Mouse (Mus musculus) ES-E14 (cell line): ENCODE measurements around the gene Mgea5. TPM values are rescaled to one million over a fixed set of nuclear protein-coding genes. Genes with fewer than 3 reads are reported as not detected.

Experiments
- DNase-seq: peaks from one replicate; pipeline ENCODE4 v3.0.0-alpha.2; 2013; ENCODE audit warnings: low read depth, low spot score
- H3K27ac ChIP-seq: 2 replicates; pipeline ENCODE4 v1.5.1; 2012; ENCODE audit warnings: low read depth, mild to moderate bottlenecking, low read length, moderate library complexity, mixed read lengths; ENCODE audit not compliant: poor library complexity, insufficient read depth, severe bottlenecking
- H3K36me3 ChIP-seq: 2 replicates; pipeline ENCODE4 v1.6.1; 2012; ENCODE audit warnings: mild to moderate bottlenecking, low read length, moderate library complexity, mixed read lengths; ENCODE audit not compliant: control insufficient read depth, poor library complexity, insufficient read depth, severe bottlenecking
- H3K4me1 ChIP-seq, 2 experiments: fragments of 150-350 bp in 1 of 2; sonication (generic) in 1 of 2; 2 replicates each; pipeline ENCODE4 v1.6.1; 2012; ENCODE audit warnings: low read length in 2 of 2, mild to moderate bottlenecking in 1 of 2, mixed read lengths in 1 of 2; ENCODE audit not compliant: control insufficient read depth in 2 of 2, insufficient read depth in 2 of 2, poor library complexity in 1 of 2
- H3K4me3 ChIP-seq, 2 experiments: fragments of 150-350 bp in 1 of 2; sonication (generic) in 1 of 2; 2 replicates each; pipeline ENCODE4 v1.5.1; 2012; ENCODE audit warnings: low read length in 2 of 2, low read depth in 1 of 2, mild to moderate bottlenecking in 1 of 2, mixed read lengths in 1 of 2; ENCODE audit not compliant: insufficient read depth in 1 of 2, poor library complexity in 1 of 2, severe bottlenecking in 1 of 2
- H3K9ac ChIP-seq: 2 replicates; pipeline ENCODE4 v1.6.1; 2012; ENCODE audit warnings: low read depth, mild to moderate bottlenecking, low read length, mixed read lengths; ENCODE audit not compliant: poor library complexity, insufficient read depth, severe bottlenecking
- H3K9me3 ChIP-seq: fragments of 150-350 bp; sonication (generic); 2 replicates; pipeline ENCODE4 v1.6.1; 2012; ENCODE audit warnings: low read depth, mild to moderate bottlenecking, low read length; ENCODE audit not compliant: control insufficient read depth, insufficient read depth
- CHD2 ChIP-seq: IDR thresholded peaks from 2 replicates; pipeline ENCODE4 v1.6.1; 2014; ENCODE audit warnings: mild to moderate bottlenecking, low read depth, low read length, inconsistent platforms
- HCFC1 ChIP-seq: IDR thresholded peaks from 2 replicates; pipeline ENCODE4 v1.6.1; 2012; ENCODE audit warnings: low read length, inconsistent platforms, borderline replicate concordance; ENCODE audit not compliant: insufficient read depth
- MAFK ChIP-seq: IDR thresholded peaks from 2 replicates; pipeline ENCODE4 v1.6.1; 2014; ENCODE audit warnings: mild to moderate bottlenecking, low read depth, low read length, inconsistent platforms; ENCODE audit not compliant: insufficient read depth
- ZC3H11A ChIP-seq: IDR thresholded peaks from 2 replicates; pipeline ENCODE4 v1.6.1; 2012; ENCODE audit warnings: low read depth, mild to moderate bottlenecking, inconsistent platforms, low read length, borderline replicate concordance
- ZNF384 ChIP-seq: IDR thresholded peaks from 2 replicates; pipeline ENCODE4 v1.6.1; 2012; ENCODE audit warnings: low read depth, low read length, inconsistent platforms
- in situ Hi-C, 2 experiments: fragments of 600-800 bp; cut with MboI; formaldehyde crosslinking; loops; one replicate each; pipeline ENCODE4 v1.15.1; 2025; ENCODE audit warnings: low sequenced_read_pairs in 2 of 2, inconsistent platforms in 1 of 2; ENCODE audit not compliant: unreplicated experiment in 2 of 2
- total RNA-seq: library from RNA; depleted of rRNA; stranded (reverse); fragments of 300-350 nt; gene quantifications from 2 replicates; pipeline ENCODE4 v1.2.3, GENCODE M21; 2012

Gene Mgea5
- total RNA-seq, 1 experiment = 94.7 TPM

DNA sequence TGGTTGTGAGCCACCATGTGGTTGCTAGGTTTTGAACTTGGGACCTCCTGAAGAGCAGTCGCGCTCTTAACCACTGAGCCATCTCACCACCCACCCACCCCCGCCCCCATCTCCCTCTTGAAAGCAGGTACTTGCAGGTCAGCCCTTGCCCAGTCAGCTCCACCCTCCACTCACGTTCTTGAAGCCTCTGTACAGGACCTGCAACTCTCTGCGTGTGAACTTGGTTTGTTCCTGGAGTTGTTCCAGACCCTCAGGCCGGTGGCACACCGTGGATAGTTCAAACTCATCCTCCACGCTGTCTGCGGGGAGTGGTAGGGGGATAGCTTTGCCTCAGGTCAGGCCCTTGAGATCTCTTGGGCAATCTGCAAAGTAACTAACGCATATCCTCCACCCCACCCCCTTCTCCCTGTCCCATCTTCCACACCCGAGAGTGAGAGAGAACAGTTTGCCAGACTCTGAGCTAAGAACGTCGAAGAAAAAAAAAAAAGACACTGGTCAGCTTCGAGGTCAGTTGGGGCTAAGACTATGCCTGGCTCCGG, 11.8 kb upstream of the Mgea5 start:
- Histone ChIP-seq H3K27ac (no peak overlapping the region), H3K9me3 (no peaks in the 10 kb centered on the region), H3K4me3 (peak overlapping the region; percentile 22 to 61; a peak in 3 of 4 replicates), H3K9ac (0 out of 2 replicates have a peak overlapping the region, but pooled peaks have one; percentile 44), H3K36me3 (no peaks in the 10 kb centered on the region), H3K4me1 (peaks cover 3 to 19% of the 10 kb centered on the region in 2 experiments; a peak in 2 of 4 replicates)
- DNase-seq = no peak
- in situ Hi-C loops = no loop called here
- TF ChIP-seq ZNF384 (0 out of 2 replicates have a peak, but pooled peaks have one; percentile 6), MAFK (no peak)

DNA sequence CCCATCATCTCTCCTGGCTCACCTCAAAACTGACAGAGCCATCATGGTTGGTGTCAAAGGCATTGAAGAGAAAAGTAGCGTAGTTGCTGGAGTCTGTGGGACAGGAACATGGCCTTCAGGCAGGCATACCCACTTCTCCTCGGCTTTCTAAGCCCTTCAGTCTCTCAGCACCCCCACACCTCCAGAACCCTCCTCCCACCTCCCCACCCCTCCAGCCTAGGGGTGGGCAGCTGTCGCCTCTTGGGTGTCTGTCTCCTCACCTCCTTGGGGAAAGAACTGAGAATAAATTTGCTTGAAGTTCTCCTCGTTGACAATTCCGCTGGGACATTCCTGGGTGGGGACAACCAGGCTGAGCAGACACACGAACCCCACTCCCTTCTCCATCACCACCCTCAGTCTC, 11.1 kb upstream of the Mgea5 start:
- Histone ChIP-seq H3K36me3 (no peaks in the 10 kb centered on the region), H3K27ac (no peak overlapping the region), H3K4me1 (peaks cover 5 to 20% of the 10 kb centered on the region in 2 experiments; a peak in 3 of 4 replicates), H3K4me3 (no peak overlapping the region), H3K9ac (no peak overlapping the region), H3K9me3 (no peaks in the 10 kb centered on the region)
- DNase-seq = no peak
- TF ChIP-seq ZNF384 (no peak), MAFK (no peak), CHD2 (no peak), HCFC1 (no peak), ZC3H11A (no peak)
- in situ Hi-C loops = no loop called here

DNA sequence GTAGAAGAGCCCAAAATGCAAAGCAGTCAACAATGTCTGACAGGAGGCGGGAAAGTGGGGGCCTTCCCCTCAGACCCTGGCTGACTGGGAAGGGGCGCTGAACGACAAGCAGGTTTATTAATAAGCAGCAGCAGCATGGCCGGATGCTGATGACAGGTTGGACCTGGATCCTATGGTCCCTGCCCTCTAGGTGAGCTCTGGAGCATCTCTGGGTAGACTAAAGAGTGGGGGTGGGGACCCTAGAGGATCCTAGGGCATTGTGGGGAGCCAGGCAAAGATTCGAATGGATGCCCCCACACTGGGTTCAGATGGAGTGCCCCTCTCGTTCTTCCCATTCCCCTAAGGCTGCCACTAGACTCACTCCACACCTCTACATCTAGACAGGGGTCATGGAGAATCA, 8.8 kb upstream of the Mgea5 start:
- TF ChIP-seq ZNF384 = no peak
- no peak for TF ChIP-seq HCFC1
- no peak for TF ChIP-seq ZC3H11A
- TF ChIP-seq MAFK = no peak
- TF ChIP-seq CHD2 = no peak
- Histone ChIP-seq H3K36me3 (no peaks in the 10 kb centered on the region), H3K27ac (no peak overlapping the region), H3K9ac (no peak overlapping the region), H3K4me3 (no peak overlapping the region), H3K9me3 (no peaks in the 10 kb centered on the region), H3K4me1 (peaks cover 5 to 20% of the 10 kb centered on the region in 2 experiments; a peak in 3 of 4 replicates)
- DNase-seq = no peak
- in situ Hi-C loops = no loop called here

DNA sequence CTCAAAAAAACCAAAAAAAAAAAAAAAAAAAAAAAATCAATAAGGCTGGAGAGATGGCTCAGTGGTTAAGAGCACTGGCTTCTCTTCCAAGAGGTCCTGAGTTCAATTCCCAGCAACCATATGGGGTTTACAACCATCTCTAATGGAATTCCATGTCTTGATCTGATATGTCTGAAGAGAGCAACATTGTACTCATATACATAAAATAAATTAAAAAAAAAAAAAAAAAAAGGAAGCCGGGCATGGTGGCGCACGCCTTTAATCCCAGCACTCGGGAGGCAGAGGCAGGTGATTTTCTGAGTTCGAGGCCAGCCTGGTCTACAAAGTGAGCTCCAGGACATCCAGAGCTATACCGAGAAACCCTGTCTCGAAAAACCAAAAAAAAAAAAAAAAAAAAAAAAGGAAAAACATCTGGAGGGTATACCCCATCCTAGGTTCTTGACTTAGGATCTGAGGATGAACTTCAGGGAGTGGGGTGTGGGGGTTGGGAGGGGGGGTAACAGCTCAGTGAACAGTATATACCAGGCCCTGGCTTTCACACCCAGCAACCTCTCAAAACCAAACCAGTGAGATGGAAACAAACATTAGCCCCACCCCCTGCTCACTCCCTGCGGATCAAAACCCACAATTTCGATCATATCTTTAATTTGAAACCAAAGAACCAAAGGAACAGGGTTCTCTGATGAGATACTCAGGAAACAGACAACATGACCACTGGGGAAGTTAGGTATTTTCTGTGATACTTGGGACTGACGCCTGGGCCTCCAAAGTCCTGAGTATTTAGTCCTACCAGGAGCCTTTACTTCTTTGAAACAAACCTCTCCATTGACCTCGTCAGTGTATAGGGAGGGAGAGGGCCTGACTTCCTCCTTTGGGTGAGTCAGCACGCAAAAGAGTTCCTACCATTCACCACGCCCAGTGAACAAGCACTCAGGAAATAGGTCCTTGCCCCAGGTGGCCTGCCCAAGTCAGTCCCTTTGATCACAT, 6.5 kb upstream of the Mgea5 start:
- Histone ChIP-seq H3K36me3 (no peaks in the 10 kb centered on the region), H3K4me1 (peaks cover 2 to 10% of the 10 kb centered on the region in 2 experiments; a peak in 2 of 4 replicates), H3K9me3 (no peaks in the 10 kb centered on the region), H3K4me3 (no peak overlapping the region), H3K27ac (0 out of 2 replicates have a peak overlapping the region, but pooled peaks have one; percentile 18), H3K9ac (no peak overlapping the region)
- in situ Hi-C loops = no loop called here
- DNase-seq = no peak
- TF ChIP-seq MAFK = 0 out of 2 replicates have a peak, but pooled peaks have one; percentile 51
- no peak for TF ChIP-seq ZNF384
